Mouse (Mus musculus) limb, embryonic 14.5 days (tissue): ENCODE data around the gene Ltn1. TPM values are rescaled to one million over a fixed set of nuclear protein-coding genes. Genes with fewer than 3 reads are reported as not detected.

Experiments used
- ATAC-seq: fragments of 200-750 bp; cut with Nextera tagmentation; 2 replicates; pipeline ENCODE4 v1.8.0; 2017; ENCODE audit warnings: low read depth, moderate number of reproducible peaks, moderate TSS enrichment; ENCODE audit not compliant: low FRiP score
- DNase-seq: peaks from one replicate; pipeline ENCODE4 v3.0.0-alpha.2; 2015; ENCODE audit warnings: low spot score
- H3K27ac ChIP-seq: fragments of 300-500 bp; sonication (generic); replicated peaks from 2 replicates; pipeline ENCODE4 v1.5.1; 2014; ENCODE audit warnings: low read depth, mild to moderate bottlenecking, low read length, moderate library complexity, mixed read lengths
- H3K27me3 ChIP-seq: fragments of 300-500 bp; sonication (generic); 2 replicates; pipeline ENCODE4 v1.6.1; 2014; ENCODE audit warnings: low read length, mixed read lengths; ENCODE audit not compliant: control insufficient read depth, insufficient read depth
- H3K36me3 ChIP-seq: fragments of 300-500 bp; sonication (generic); 2 replicates; pipeline ENCODE4 v1.6.1; 2014; ENCODE audit warnings: mild to moderate bottlenecking, low read length, moderate library complexity, mixed read lengths; ENCODE audit not compliant: control insufficient read depth, insufficient read depth
- H3K4me1 ChIP-seq: fragments of 300-500 bp; sonication (generic); 2 replicates; pipeline ENCODE4 v1.6.1; 2014; ENCODE audit warnings: antibody characterized with exemption, low read length, mixed read lengths; ENCODE audit not compliant: control insufficient read depth, insufficient read depth
- H3K4me2 ChIP-seq: fragments of 300-500 bp; sonication (generic); replicated peaks from 2 replicates; pipeline ENCODE4 v1.6.1; 2014; ENCODE audit warnings: low read depth, mild to moderate bottlenecking, low read length, moderate library complexity; ENCODE audit not compliant: severe bottlenecking
- H3K4me3 ChIP-seq: fragments of 300-500 bp; sonication (generic); replicated peaks from 2 replicates; pipeline ENCODE4 v1.5.1; 2014; ENCODE audit warnings: low read length
- H3K9ac ChIP-seq: fragments of 300-500 bp; sonication (generic); 2 replicates; pipeline ENCODE4 v1.6.1; 2014; ENCODE audit warnings: mild to moderate bottlenecking, low read depth, low read length, moderate library complexity; ENCODE audit not compliant: severe bottlenecking
- H3K9me3 ChIP-seq: fragments of 300-500 bp; sonication (generic); 2 replicates; pipeline ENCODE4 v1.6.1; 2016; ENCODE audit warnings: low read length; ENCODE audit not compliant: control insufficient read depth
- POLR2A ChIP-seq: fragments of 200-500 bp; IDR thresholded peaks from 2 replicates; pipeline ENCODE4 v1.8.0; 2012; ENCODE audit warnings: inconsistent platforms, mild to moderate bottlenecking, moderate library complexity, borderline replicate concordance; ENCODE audit not compliant: insufficient read depth, insufficient read length; ENCODE audit errors: extremely low read depth
- WGBS: fragments of 180-500 bp; shearing (Covaris S2); extraction: QIAGEN DNeasy Blood & Tissue Kit; methylation state at CpG from one replicate; pipeline ENCODE4 v1.1.7; 2014; 5-methylcytosine and 5-hydroxymethylcytosine counted together
- polyA plus RNA-seq, 2 experiments: library from polyadenylated mRNA; depleted of rRNA in 1 of 2; stranded (reverse) in 1 of 2; unstranded in 1 of 2; fragments of >200 nt; fragmentation: Nextera tagmentation in 1 of 2; extraction: Ambion mirVana in 1 of 2; gene quantifications; 2 replicates each; pipeline versions ENCODE4 v1.2.1 to v1.2.3; 2012 to 2014

Gene Ltn1
- polyA plus RNA-seq, 2 experiments, result 15.9 to 28.5 TPM

GRCm38 (mm10) chr16:87441089-87441488 lies 8.7 kb upstream of the Ltn1 start:
- H3K9ac ChIP-seq, result peak overlapping the region; percentile 83
- no peak overlapping the region for H3K27ac ChIP-seq
- H3K4me2 ChIP-seq, result peak overlapping the region; percentile 60
- H3K27me3 ChIP-seq, result no peaks in the 10 kb centered on the region
- H3K9me3 ChIP-seq, result no peaks in the 10 kb centered on the region
- DNase-seq (no peak), ATAC-seq (no peak)
- no peak for TF ChIP-seq POLR2A
- 21% methylated on average over 9 of the region's 9 CpGs for WGBS
- H3K36me3 ChIP-seq, result peaks cover 3% of the 10 kb centered on the region; the same call in 1 of the 2 replicates
- peak overlapping the region; percentile 78 for H3K4me3 ChIP-seq
- 0 out of 2 replicates have a peak, but pooled peaks cover 10% of the 10 kb centered on the region for H3K4me1 ChIP-seq

GRCm38 (mm10) chr16:87440184-87440686 lies 7.8 kb upstream of the Ltn1 start, which contains the start of gene Rwdd2b:
TSS of gene Rwdd2b (minus strand) at chr16:87440573.
- under 1% methylated on average over 38 of the region's 38 CpGs for WGBS
- Histone ChIP-seq H3K4me1 (0 out of 2 replicates have a peak, but pooled peaks cover 10% of the 10 kb centered on the region), H3K9me3 (no peaks in the 10 kb centered on the region), H3K27ac (peak within 1 kb of the TSS; percentile 81), H3K4me3 (peak within 1 kb of the TSS; percentile 78), H3K4me2 (peak within 1 kb of the TSS; percentile 60), H3K27me3 (no peaks in the 10 kb centered on the region), H3K36me3 (peaks cover 5% of the 10 kb centered on the region; the same call in 1 of the 2 replicates), H3K9ac (peak within 1 kb of the TSS; percentile 83)
- DNase-seq (peak; percentile 95), ATAC-seq (peak; percentile 97)
- no peak; the same call in 1 of the 2 replicates for TF ChIP-seq POLR2A

- no peak overlapping the region for H3K4me2 ChIP-seq
- no peak for ATAC-seq
- no peak for TF ChIP-seq POLR2A
- no peaks in the 10 kb centered on the region for H3K27me3 ChIP-seq
- no peak overlapping the region for H3K27ac ChIP-seq
- H3K4me1 ChIP-seq, result 0 out of 2 replicates have a peak, but pooled peaks cover 10% of the 10 kb centered on the region
- H3K9me3 ChIP-seq, result no peaks in the 10 kb centered on the region
- no peak overlapping the region for H3K9ac ChIP-seq
- whole genome bisulfite sequencing, result 88% methylated on average over 8 of the region's 8 CpGs
- peaks cover 5% of the 10 kb centered on the region; the same call in 1 of the 2 replicates for H3K36me3 ChIP-seq
- no peak overlapping the region for H3K4me3 ChIP-seq
- no peak for DNase-seq
These were observed 6.3 kb upstream of the Ltn1 start for GRCm38 (mm10) chr16:87438697-87439096.

- no peak overlapping the region for H3K4me2 ChIP-seq
- WGBS, result 96% methylated on average over 21 of the region's 21 CpGs
- H3K9me3 ChIP-seq, result no peaks in the 10 kb centered on the region
- H3K4me3 ChIP-seq, result no peak overlapping the region
- no peaks in the 10 kb centered on the region for H3K27me3 ChIP-seq
- ATAC-seq, result no peak
- 0 out of 2 replicates have a peak, but pooled peaks cover 10% of the 10 kb centered on the region for H3K4me1 ChIP-seq
- H3K9ac ChIP-seq, result no peak overlapping the region
- peaks cover 5% of the 10 kb centered on the region; the same call in 1 of the 2 replicates for H3K36me3 ChIP-seq
- H3K27ac ChIP-seq, result no peak overlapping the region
- TF ChIP-seq POLR2A, result no peak
- no peak for DNase-seq
These were observed 4.7 kb upstream of the Ltn1 start for GRCm38 (mm10) chr16:87437096-87437495.

- ATAC-seq (no peak), DNase-seq (no peak)
- H3K36me3 ChIP-seq, result peaks cover 5% of the 10 kb centered on the region; the same call in 1 of the 2 replicates
- H3K4me2 ChIP-seq, result no peak overlapping the region
- H3K4me3 ChIP-seq, result no peak overlapping the region
- no peak overlapping the region for H3K27ac ChIP-seq
- H3K9me3 ChIP-seq, result no peaks in the 10 kb centered on the region
- WGBS, result 81% methylated on average over 13 of the region's 13 CpGs
- H3K4me1 ChIP-seq, result 0 out of 2 replicates have a peak, but pooled peaks cover 3% of the 10 kb centered on the region
- H3K27me3 ChIP-seq, result no peaks in the 10 kb centered on the region
- no peak for TF ChIP-seq POLR2A
- no peak overlapping the region for H3K9ac ChIP-seq
These were observed 3.2 kb upstream of the Ltn1 start for GRCm38 (mm10) chr16:87435411-87436205.
